Mouse (Mus musculus): Measurements from ENCODE around the gene Spata32. TPM values are rescaled to one million over a fixed set of nuclear protein-coding genes. Genes with fewer than 3 reads are reported as not detected.

The Spata32 gene
- polyA plus RNA-seq, 1 experiment: not detected

DNA sequence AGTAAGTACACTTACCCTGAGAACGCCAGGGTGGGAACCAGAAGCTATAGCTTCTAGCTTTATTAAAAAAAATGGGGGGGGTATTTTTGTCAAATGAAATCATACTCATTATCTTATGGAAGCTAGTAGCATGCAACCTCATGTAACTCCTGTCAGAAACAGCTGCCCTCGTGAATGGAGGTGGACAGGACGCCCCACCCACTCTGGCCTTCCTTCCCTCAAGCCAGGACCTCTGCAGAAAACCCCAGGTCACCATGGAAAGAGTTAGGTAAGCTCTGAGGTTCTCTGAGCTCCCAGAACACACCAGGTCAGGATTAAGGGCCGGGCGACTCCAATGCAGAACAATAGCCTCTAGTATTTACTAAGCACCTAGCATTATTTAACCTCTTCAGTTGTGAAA lies 30.6 kb upstream of the Spata32 start:
- no peak for TF ChIP-seq POLR2A (IDR thresholded peaks at IDR 0.05; ENCODE audit: insufficient read depth, low read length)
- no peak for TF ChIP-seq CTCF (IDR thresholded peaks at IDR 0.05; ENCODE audit: low read depth, low read length)
- TF ChIP-seq EP300 (IDR thresholded peaks at IDR 0.05; ENCODE audit: insufficient read depth, low read depth, low read length): no peak
- Histone ChIP-seq H3K27ac (ENCODE audit: insufficient read depth, low read length) (no peak overlapping the region), H3K9me3 (replicated peaks; ENCODE audit: control insufficient read depth, insufficient read depth, low read length, poor library complexity, severe bottlenecking) (no peaks in the 10 kb centered on the region), H3K4me3 (ENCODE audit: low read depth, low read length) (no peak overlapping the region), H3K4me1 (ENCODE audit: control insufficient read depth, insufficient read depth, low read length) (no peaks in the 10 kb centered on the region), H3K36me3 (ENCODE audit: control insufficient read depth, insufficient read depth, low read length, poor library complexity, severe bottlenecking) (no peaks in the 10 kb centered on the region), H3K27me3 (ENCODE audit: control insufficient read depth, insufficient read depth, low read length, poor library complexity, severe bottlenecking) (no peaks in the 10 kb centered on the region), H3K9ac (ENCODE audit: low read depth, poor library complexity, severe bottlenecking) (no peak overlapping the region)

- Histone ChIP-seq H3K27me3 (ENCODE audit: control insufficient read depth, insufficient read depth, low read length, poor library complexity, severe bottlenecking) (no peaks in the 10 kb centered on the region), H3K4me1 (ENCODE audit: control insufficient read depth, insufficient read depth, low read length) (no peaks in the 10 kb centered on the region), H3K4me3 (ENCODE audit: low read depth, low read length) (no peak overlapping the region), H3K9me3 (replicated peaks; ENCODE audit: control insufficient read depth, insufficient read depth, low read length, poor library complexity, severe bottlenecking) (no peaks in the 10 kb centered on the region), H3K9ac (ENCODE audit: low read depth, poor library complexity, severe bottlenecking) (no peak overlapping the region), H3K27ac (ENCODE audit: insufficient read depth, low read length) (no peak overlapping the region), H3K36me3 (ENCODE audit: control insufficient read depth, insufficient read depth, low read length, poor library complexity, severe bottlenecking) (no peaks in the 10 kb centered on the region)
- TF ChIP-seq POLR2A (IDR thresholded peaks at IDR 0.05; ENCODE audit: insufficient read depth, low read length) (no peak), CTCF (IDR thresholded peaks at IDR 0.05; ENCODE audit: low read depth, low read length) (no peak), EP300 (IDR thresholded peaks at IDR 0.05; ENCODE audit: insufficient read depth, low read depth, low read length) (no peak)
Measured at GRCm38 (mm10) chr11:103247504-103248177, 29.4 kb upstream of the Spata32 start.

DNA sequence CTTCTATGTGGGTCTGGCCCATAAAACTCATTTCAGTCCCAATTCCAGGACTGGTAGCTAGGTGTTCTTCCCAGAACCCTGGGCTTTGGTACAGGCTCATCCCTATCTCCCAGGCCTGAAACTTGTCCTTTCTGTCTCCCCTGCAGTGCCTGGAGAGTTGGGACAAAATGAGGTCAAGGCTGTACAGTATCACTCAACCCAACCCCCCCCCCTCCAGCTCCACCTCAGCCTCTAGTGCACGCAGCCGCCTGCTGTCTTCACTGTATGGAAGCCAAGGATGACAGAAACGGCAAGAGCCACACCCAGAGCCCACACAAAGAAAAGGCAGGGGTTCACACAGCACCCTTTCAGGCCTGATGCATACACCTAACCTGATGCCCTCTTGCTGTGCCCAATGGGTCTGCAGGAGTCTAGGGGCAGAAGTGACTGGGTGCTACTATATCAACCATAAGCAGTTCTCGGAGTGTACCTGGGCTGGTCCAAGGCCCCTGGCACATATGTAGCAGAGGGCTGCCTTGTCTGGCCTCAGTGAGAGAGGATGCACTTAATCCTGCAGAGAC lies 28.6 kb upstream of the Spata32 start:
- Histone ChIP-seq H3K9ac (ENCODE audit: low read depth, poor library complexity, severe bottlenecking) (no peak overlapping the region), H3K4me1 (ENCODE audit: control insufficient read depth, insufficient read depth, low read length) (no peaks in the 10 kb centered on the region), H3K4me3 (ENCODE audit: low read depth, low read length) (no peak overlapping the region), H3K27ac (ENCODE audit: insufficient read depth, low read length) (no peak overlapping the region), H3K9me3 (replicated peaks; ENCODE audit: control insufficient read depth, insufficient read depth, low read length, poor library complexity, severe bottlenecking) (no peaks in the 10 kb centered on the region), H3K36me3 (ENCODE audit: control insufficient read depth, insufficient read depth, low read length, poor library complexity, severe bottlenecking) (no peaks in the 10 kb centered on the region), H3K27me3 (ENCODE audit: control insufficient read depth, insufficient read depth, low read length, poor library complexity, severe bottlenecking) (no peaks in the 10 kb centered on the region)
- TF ChIP-seq POLR2A (IDR thresholded peaks at IDR 0.05; ENCODE audit: insufficient read depth, low read length) (no peak), EP300 (IDR thresholded peaks at IDR 0.05; ENCODE audit: insufficient read depth, low read depth, low read length) (no peak), CTCF (IDR thresholded peaks at IDR 0.05; ENCODE audit: low read depth, low read length) (no peak)

DNA sequence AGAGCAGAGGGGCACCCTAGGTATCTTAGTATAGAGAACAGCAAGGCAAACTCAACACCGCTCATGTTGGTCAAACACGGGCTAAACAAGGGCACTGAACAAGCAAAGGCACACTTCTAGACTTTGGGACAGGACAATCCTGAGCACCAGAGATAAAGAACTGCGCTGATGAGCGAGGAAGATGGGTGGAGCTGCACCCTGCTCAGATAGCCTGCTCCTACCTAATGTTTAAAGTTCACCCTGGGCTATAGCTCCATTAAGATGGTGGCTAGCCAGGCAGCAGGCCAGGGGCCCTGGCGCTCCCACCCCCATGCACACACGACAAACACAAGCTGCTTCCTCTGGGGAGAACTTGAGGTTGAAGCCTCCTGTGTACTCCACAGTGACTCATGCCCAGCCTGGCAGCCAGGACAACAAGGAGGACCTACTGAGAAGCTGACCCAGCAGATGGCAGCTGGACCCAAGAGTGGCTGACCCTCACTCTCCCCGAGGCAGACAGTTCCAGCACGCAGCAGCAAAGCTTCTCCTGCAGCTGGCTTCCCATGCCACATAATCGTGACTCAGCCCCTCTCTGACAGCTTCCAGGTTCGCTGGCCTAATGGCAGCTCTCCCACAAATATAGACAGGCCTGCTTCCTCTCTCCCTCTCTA lies 28.0 kb upstream of the Spata32 start:
- no peak for TF ChIP-seq CTCF (IDR thresholded peaks at IDR 0.05; ENCODE audit: low read depth, low read length)
- Histone ChIP-seq H3K4me1 (ENCODE audit: control insufficient read depth, insufficient read depth, low read length) (no peaks in the 10 kb centered on the region), H3K27ac (ENCODE audit: insufficient read depth, low read length) (no peak overlapping the region)

GRCm38 (mm10) chr11:103244856-103245255 lies 26.6 kb upstream of the Spata32 start:
- no peak overlapping the region for H3K4me3 ChIP-seq (ENCODE audit: low read depth, low read length)
- no peaks in the 10 kb centered on the region for H3K4me1 ChIP-seq (ENCODE audit: control insufficient read depth, insufficient read depth, low read length)
- TF ChIP-seq EP300 (IDR thresholded peaks at IDR 0.05; ENCODE audit: insufficient read depth, low read depth, low read length): no peak
- no peak for TF ChIP-seq CTCF (IDR thresholded peaks at IDR 0.05; ENCODE audit: low read depth, low read length)
- no peak for TF ChIP-seq POLR2A (IDR thresholded peaks at IDR 0.05; ENCODE audit: insufficient read depth, low read length)
- H3K9ac ChIP-seq (ENCODE audit: low read depth, poor library complexity, severe bottlenecking): no peak overlapping the region
- no peak overlapping the region for H3K27ac ChIP-seq (ENCODE audit: insufficient read depth, low read length)
- H3K9me3 ChIP-seq (replicated peaks; ENCODE audit: control insufficient read depth, insufficient read depth, low read length, poor library complexity, severe bottlenecking): no peaks in the 10 kb centered on the region
- H3K36me3 ChIP-seq (ENCODE audit: control insufficient read depth, insufficient read depth, low read length, poor library complexity, severe bottlenecking): no peaks in the 10 kb centered on the region
- no peaks in the 10 kb centered on the region for H3K27me3 ChIP-seq (ENCODE audit: control insufficient read depth, insufficient read depth, low read length, poor library complexity, severe bottlenecking)

More for the DNA sequence above, 28.0 kb upstream of the Spata32 start:
- Histone ChIP-seq H3K9ac (ENCODE audit: low read depth, poor library complexity, severe bottlenecking) (no peak overlapping the region), H3K36me3 (ENCODE audit: control insufficient read depth, insufficient read depth, low read length, poor library complexity, severe bottlenecking) (no peaks in the 10 kb centered on the region), H3K27me3 (ENCODE audit: control insufficient read depth, insufficient read depth, low read length, poor library complexity, severe bottlenecking) (no peaks in the 10 kb centered on the region), H3K9me3 (replicated peaks; ENCODE audit: control insufficient read depth, insufficient read depth, low read length, poor library complexity, severe bottlenecking) (no peaks in the 10 kb centered on the region), H3K4me3 (ENCODE audit: low read depth, low read length) (no peak overlapping the region)

- Histone ChIP-seq H3K9me3 (replicated peaks; ENCODE audit: control insufficient read depth, insufficient read depth, low read length, poor library complexity, severe bottlenecking) (no peaks in the 10 kb centered on the region), H3K9ac (ENCODE audit: low read depth, poor library complexity, severe bottlenecking) (no peak overlapping the region), H3K27me3 (ENCODE audit: control insufficient read depth, insufficient read depth, low read length, poor library complexity, severe bottlenecking) (no peaks in the 10 kb centered on the region), H3K4me1 (ENCODE audit: control insufficient read depth, insufficient read depth, low read length) (no peaks in the 10 kb centered on the region), H3K27ac (ENCODE audit: insufficient read depth, low read length) (no peak overlapping the region), H3K4me3 (ENCODE audit: low read depth, low read length) (no peak overlapping the region), H3K36me3 (ENCODE audit: control insufficient read depth, insufficient read depth, low read length, poor library complexity, severe bottlenecking) (no peaks in the 10 kb centered on the region)
- TF ChIP-seq POLR2A (IDR thresholded peaks at IDR 0.05; ENCODE audit: insufficient read depth, low read length): no peak
- no peak for TF ChIP-seq EP300 (IDR thresholded peaks at IDR 0.05; ENCODE audit: insufficient read depth, low read depth, low read length)
- TF ChIP-seq CTCF (IDR thresholded peaks at IDR 0.05; ENCODE audit: low read depth, low read length): no peak
Measured at GRCm38 (mm10) chr11:103240740-103241139, 22.5 kb upstream of the Spata32 start.
